In genomic region chr15:98004740-98005159, GRCm38 (mm10) we compare ENCODE assay signal across 11 mouse cellular contexts. TPM values are rescaled to one million over a fixed set of nuclear protein-coding genes. Genes with fewer than 3 reads are reported as not detected.
A peak's percentile ranks its signal among the peaks of the same experiment; 100 is the strongest.
DNase-seq lines count a peak whose midpoint lies in the region; ATAC-seq and TF ChIP-seq lines count a peak whose summit lies in the region.
"Had no signal": no experiment of that assay in that cellular context is flagged by ENCODE, and none has a peak within 500 bp of the region (broad histone marks: within the 10 kb centered on the region; RNA-seq: fewer than 3 reads in every experiment).

No protein-coding gene starts in this region.

- WGBS in heart, embryonic 14.5 days: 5% methylated on average over 15 of the region's 19 CpGs
- under 1% methylated on average over 19 of the region's 19 CpGs for WGBS in hindbrain, embryonic 12.5 days
- under 1% methylated on average over 19 of the region's 19 CpGs for WGBS in midbrain, embryonic 11.5 days

- peak overlapping the region; percentile 83 for H3K4me2 ChIP-seq in heart, embryonic 14.5 days (ENCODE audit: low read length)
- H3K4me2 ChIP-seq in hindbrain, embryonic 12.5 days (replicated peaks): peak overlapping the region; percentile 82
- peak overlapping the region; percentile 91 for H3K4me2 ChIP-seq in midbrain, embryonic 11.5 days
- H3K4me2 ChIP-seq: liver, embryonic 15.5 days had no signal

- peaks cover 16 to 44% of the 10 kb centered on the region in 2 experiments for H3K4me1 ChIP-seq in heart, embryonic 14.5 days (ENCODE audit: control insufficient read depth in 2 of 2, insufficient read depth in 2 of 2, low read length in 2 of 2)
- H3K4me1 ChIP-seq in ES-E14 (ENCODE audit: control insufficient read depth in 2 of 2, insufficient read depth in 2 of 2, low read length in 2 of 2, poor library complexity in 1 of 2): peaks cover 0 to 7% of the 10 kb centered on the region in 2 experiments; a peak in 2 of 4 replicates
- peaks cover 49% of the 10 kb centered on the region for H3K4me1 ChIP-seq in hindbrain, embryonic 12.5 days
- peaks cover 37% of the 10 kb centered on the region for H3K4me1 ChIP-seq in midbrain, embryonic 11.5 days (ENCODE audit: control insufficient read depth, insufficient read depth, low read length)

- intact Hi-C loops in heart, postnatal 10 days (cut with DNase I): no loop called here

- DNase-seq in heart, postnatal 10 days: no peak
- DNase-seq in ES-E14 (ENCODE audit: low read depth, low spot score): no peak
- DNase-seq in midbrain, embryonic 11.5 days (ENCODE audit: low spot score, missing footprints): peak; percentile 97
- DNase-seq in spleen, postnatal 36 days (ENCODE audit: low spot score in 2 of 2): no peak
- DNase-seq in thymus, postnatal 10 days (ENCODE audit: low spot score in 2 of 2): no peak
- DNase-seq in kidney, postnatal 4 days: no peak
- DNase-seq: heart, postnatal 36 days; thymus, adult 2 months had no signal

- no peaks in the 10 kb centered on the region for H3K36me3 ChIP-seq in heart, embryonic 14.5 days (ENCODE audit: control insufficient read depth, insufficient read depth, low read length)
- no peaks in the 10 kb centered on the region for H3K36me3 ChIP-seq in ES-E14 (ENCODE audit: control insufficient read depth, insufficient read depth, low read length, poor library complexity, severe bottlenecking)
- no peaks in the 10 kb centered on the region for H3K36me3 ChIP-seq in hindbrain, embryonic 12.5 days
- no peaks in the 10 kb centered on the region for H3K36me3 ChIP-seq in midbrain, embryonic 11.5 days (ENCODE audit: control insufficient read depth, insufficient read depth, low read length)
- H3K36me3 ChIP-seq: liver, embryonic 15.5 days had no signal

- ATAC-seq in heart, embryonic 14.5 days (ENCODE audit: insufficient number of reproducible peaks, insufficient read depth, low FRiP score, low read depth): 0 out of 2 replicates have a peak, but pooled peaks have one; percentile 7
- ATAC-seq in hindbrain, embryonic 12.5 days (ENCODE audit: low FRiP score): peak; percentile 23; the same call in 1 of the 2 replicates
- ATAC-seq in midbrain, embryonic 11.5 days (ENCODE audit: low FRiP score): peak; percentile 40

- H3K27me3 ChIP-seq in heart, embryonic 14.5 days (ENCODE audit: control insufficient read depth, insufficient read depth, low read length): peaks cover 50% of the 10 kb centered on the region
- H3K27me3 ChIP-seq in hindbrain, embryonic 12.5 days: peaks cover 29% of the 10 kb centered on the region
- H3K27me3 ChIP-seq in midbrain, embryonic 11.5 days (ENCODE audit: control insufficient read depth, insufficient read depth, low read length): no peaks in the 10 kb centered on the region

- peak overlapping the region; percentile 43 to 48 for H3K4me3 ChIP-seq in heart, embryonic 14.5 days (ENCODE audit: control insufficient read depth in 1 of 2, insufficient read depth in 1 of 2, low read depth in 1 of 2, low read length in 2 of 2)
- H3K4me3 ChIP-seq in ES-E14 (ENCODE audit: insufficient read depth in 1 of 2, low read depth in 1 of 2, low read length in 2 of 2, poor library complexity in 1 of 2, severe bottlenecking in 1 of 2): peak overlapping the region; percentile 55
- H3K4me3 ChIP-seq in hindbrain, embryonic 12.5 days: peak overlapping the region; percentile 58
- peak overlapping the region; percentile 58 for H3K4me3 ChIP-seq in midbrain, embryonic 11.5 days (ENCODE audit: low read depth, low read length)
- H3K4me3 ChIP-seq: liver, embryonic 15.5 days had no signal

- in situ Hi-C loops in ES-E14 (cut with MboI; ENCODE audit: low sequenced_read_pairs in 2 of 2, unreplicated experiment in 2 of 2): no loop called here

- H3K9ac ChIP-seq in heart, embryonic 14.5 days (ENCODE audit: low read length): peak overlapping the region; percentile 66
- no peak overlapping the region for H3K9ac ChIP-seq in ES-E14 (ENCODE audit: insufficient read depth, low read depth, low read length, poor library complexity, severe bottlenecking)
- H3K9ac ChIP-seq in hindbrain, embryonic 12.5 days: peak overlapping the region; percentile 80
- peak overlapping the region; percentile 89 for H3K9ac ChIP-seq in midbrain, embryonic 11.5 days (ENCODE audit: low read length)
- H3K9ac ChIP-seq: liver, embryonic 15.5 days had no signal

- no peak overlapping the region for H3K27ac ChIP-seq in heart, embryonic 14.5 days (replicated peaks in 1 of 2; ENCODE audit: control insufficient read depth in 1 of 2, insufficient read depth in 1 of 2, low read depth in 2 of 2, low read length in 2 of 2)
- H3K27ac ChIP-seq in ES-E14 (ENCODE audit: insufficient read depth, low read depth, low read length, poor library complexity, severe bottlenecking): no peak overlapping the region
- peak overlapping the region; percentile 96; the same call in 1 of the 2 replicates for H3K27ac ChIP-seq in hindbrain, embryonic 12.5 days
- peak overlapping the region; percentile 91 for H3K27ac ChIP-seq in midbrain, embryonic 11.5 days (ENCODE audit: low read depth, low read length)
- H3K27ac ChIP-seq: liver, embryonic 15.5 days had no signal

- no peaks in the 10 kb centered on the region for H3K9me3 ChIP-seq in heart, embryonic 14.5 days (ENCODE audit: control insufficient read depth, low read length)
- H3K9me3 ChIP-seq in ES-E14 (ENCODE audit: control insufficient read depth, insufficient read depth, low read depth, low read length): no peaks in the 10 kb centered on the region
- H3K9me3 ChIP-seq in hindbrain, embryonic 12.5 days (replicated peaks): no peaks in the 10 kb centered on the region
- no peaks in the 10 kb centered on the region for H3K9me3 ChIP-seq in midbrain, embryonic 11.5 days (ENCODE audit: control insufficient read depth, low read length)
- H3K9me3 ChIP-seq: liver, embryonic 15.5 days had no signal

TF ChIP-seq in ES-E14, 5 proteins besides CTCF, POLR2A, EP300 and RAD21:
- TF ChIP-seq ZC3H11A (IDR thresholded peaks at IDR 0.05; ENCODE audit: borderline replicate concordance, low read depth, low read length) (no peak), HCFC1 (IDR thresholded peaks at IDR 0.05; ENCODE audit: borderline replicate concordance, insufficient read depth, low read length) (no peak), CHD2 (IDR thresholded peaks at IDR 0.05; ENCODE audit: low read depth, low read length) (no peak), ZNF384 (IDR thresholded peaks at IDR 0.05; ENCODE audit: low read depth, low read length) (no peak), MAFK (IDR thresholded peaks at IDR 0.05; ENCODE audit: insufficient read depth, low read depth, low read length) (no peak)

RNA-seq across cellular contexts. Expression of gene Col2a1, which starts 0.3 kb away (rescaled TPM):
- polyA plus RNA-seq in heart, embryonic 14.5 days (2014; fragmentation: Nextera tagmentation; extraction: Ambion mirVana): 9.4 and 13.3 TPM in 2 replicates
- under 1 TPM; 0.62 to 0.84 TPM for total RNA-seq in heart, postnatal 10 days (2021)
- total RNA-seq in ES-E14 (2012; rRNA removed): 9.5 and 10.9 TPM in 2 replicates
- polyA plus RNA-seq in hindbrain, embryonic 12.5 days (2016; fragmentation: Nextera tagmentation; extraction: Ambion mirVana): 459 and 487 TPM in 2 replicates
- polyA plus RNA-seq in midbrain, embryonic 11.5 days (2014; fragmentation: Nextera tagmentation; extraction: Ambion mirVana): 94.5 and 94.6 TPM in 2 replicates

RNA-seq across cellular contexts. Expression of gene Tmem106c, which starts 40.8 kb away (rescaled TPM):
- polyA plus RNA-seq in heart, embryonic 14.5 days (2014; fragmentation: Nextera tagmentation; extraction: Ambion mirVana): 38.1 and 40.6 TPM in 2 replicates
- 10 to 100 TPM; 16.6 to 20.9 TPM for total RNA-seq in heart, postnatal 10 days (2021)
- total RNA-seq in ES-E14 (2012; rRNA removed): 20.2 TPM in 2 replicates
- polyA plus RNA-seq in hindbrain, embryonic 12.5 days (2016; fragmentation: Nextera tagmentation; extraction: Ambion mirVana): 44.0 and 49.5 TPM in 2 replicates
- polyA plus RNA-seq in midbrain, embryonic 11.5 days (2014; fragmentation: Nextera tagmentation; extraction: Ambion mirVana): 60.4 and 62.7 TPM in 2 replicates

Comparison
In these comparisons a context has a peak if more than half of its experiments do, and no peak if none do; other contexts are left out.
1. H3K27ac ChIP-seq: peak in hindbrain, embryonic 12.5 days (single experiment) and midbrain, embryonic 11.5 days (single experiment); none in heart, embryonic 14.5 days (0 of 2) and ES-E14 (single experiment).
2. Peak in every context shown above with its lines, with median percentiles within 50 percentile points of each other: ATAC-seq, H3K4me2 ChIP-seq and H3K4me3 ChIP-seq.